Mouse (Mus musculus) heart, embryonic 15.5 days (tissue): ENCODE data around the gene Mars2. TPM values are rescaled to one million over a fixed set of nuclear protein-coding genes. Genes with fewer than 3 reads are reported as not detected.

ENCODE experiments used
- ATAC-seq: fragments of 200-750 bp; cut with Nextera tagmentation; replicated peaks from 2 replicates; pipeline ENCODE4 v1.8.0; 2017; ENCODE audit warnings: low read depth, moderate TSS enrichment; ENCODE audit not compliant: insufficient number of reproducible peaks, insufficient read depth, low FRiP score
- H3K27ac ChIP-seq: fragments of 300-500 bp; sonication (generic); 2 replicates; pipeline ENCODE4 v1.5.1; 2015; ENCODE audit warnings: mild to moderate bottlenecking, inconsistent platforms
- H3K27me3 ChIP-seq: fragments of 300-500 bp; sonication (generic); 2 replicates; pipeline ENCODE4 v1.6.1; 2015; ENCODE audit warnings: inconsistent platforms
- H3K36me3 ChIP-seq: fragments of 300-500 bp; sonication (generic); 2 replicates; pipeline ENCODE4 v1.6.1; 2015; ENCODE audit warnings: mild to moderate bottlenecking, inconsistent platforms
- H3K4me1 ChIP-seq: fragments of 300-500 bp; sonication (generic); replicated peaks from 2 replicates; pipeline ENCODE4 v1.6.1; 2015; ENCODE audit warnings: inconsistent platforms
- H3K4me2 ChIP-seq: fragments of 300-500 bp; sonication (generic); 2 replicates; pipeline ENCODE4 v1.6.1; 2015; ENCODE audit warnings: inconsistent platforms, mild to moderate bottlenecking, moderate library complexity
- H3K4me3 ChIP-seq: fragments of 300-500 bp; sonication (generic); 2 replicates; pipeline ENCODE4 v1.5.1; 2015; ENCODE audit warnings: mild to moderate bottlenecking, inconsistent platforms
- H3K9ac ChIP-seq: fragments of 300-500 bp; sonication (generic); 2 replicates; pipeline ENCODE4 v1.6.1; 2015; ENCODE audit warnings: mild to moderate bottlenecking, inconsistent platforms
- H3K9me3 ChIP-seq: fragments of 300-500 bp; sonication (generic); replicated peaks from 2 replicates; pipeline ENCODE4 v1.6.1; 2016; ENCODE audit warnings: inconsistent platforms
- WGBS: fragments of 180-500 bp; shearing (Covaris S2); methylation state at CpG from one replicate; pipeline ENCODE4 v1.1.7; 2015; ENCODE audit warnings: mixed read lengths; 5-methylcytosine and 5-hydroxymethylcytosine counted together
- polyA plus RNA-seq: library from polyadenylated mRNA; unstranded; fragments of >200 nt; fragmentation: Nextera tagmentation; extraction: Ambion mirVana; gene quantifications from 2 replicates; pipeline ENCODE4 v1.2.1, GENCODE M21; 2015

Gene Mars2
- polyA plus RNA-seq = 3.3 and 3.5 TPM in 2 replicates

DNA sequence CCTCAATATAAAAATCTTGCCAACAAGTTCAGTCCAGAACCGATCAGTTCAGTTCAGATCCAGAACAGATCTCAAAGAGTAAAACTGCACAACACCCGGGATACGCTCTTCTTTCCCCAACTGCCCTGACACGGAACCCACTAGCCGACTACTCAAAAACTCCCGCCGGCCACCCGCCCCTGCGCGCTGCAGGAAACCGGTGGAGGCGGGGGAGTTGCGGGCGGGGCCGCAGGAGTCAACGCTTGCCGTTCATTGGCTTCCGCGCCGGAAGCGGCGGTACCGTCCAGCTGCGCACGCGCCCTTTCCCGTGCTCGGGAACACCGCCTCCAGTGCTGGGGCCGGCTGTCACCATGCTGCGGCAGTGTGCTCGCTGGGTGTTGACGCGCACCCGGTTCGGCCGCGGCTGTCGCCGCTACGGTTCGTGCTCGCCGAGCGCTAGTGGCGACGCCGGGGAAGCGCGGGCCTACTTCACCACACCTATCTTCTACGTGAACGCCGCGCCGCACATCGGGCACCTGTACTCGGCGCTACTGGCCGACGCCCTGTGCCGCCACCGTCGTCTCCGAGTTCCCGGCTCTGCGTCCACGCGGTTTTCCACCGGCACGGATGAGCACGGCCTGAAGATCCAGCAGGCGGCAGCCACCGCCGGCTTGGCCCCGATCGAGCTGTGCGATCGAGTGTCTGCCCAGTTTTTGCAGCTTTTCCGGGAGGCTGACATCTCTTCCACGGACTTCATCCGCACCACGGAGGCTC is at the start of gene Mars2:
TSS of gene Mars2 (plus strand) at position 288 of the 753 bp plus-strand sequence.
- Histone ChIP-seq H3K27me3 (no peaks in the 10 kb centered on the region), H3K9me3 (no peaks in the 10 kb centered on the region), H3K36me3 (no peaks in the 10 kb centered on the region), H3K4me2 (peak within 1 kb of the TSS; percentile 83), H3K27ac (peak within 1 kb of the TSS; percentile 77), H3K9ac (peak within 1 kb of the TSS; percentile 76), H3K4me3 (peak within 1 kb of the TSS; percentile 82), H3K4me1 (peaks cover 26% of the 10 kb centered on the region)
- ATAC-seq = peak; percentile 98
- under 1% methylated on average over 82 of the region's 82 CpGs for WGBS

DNA sequence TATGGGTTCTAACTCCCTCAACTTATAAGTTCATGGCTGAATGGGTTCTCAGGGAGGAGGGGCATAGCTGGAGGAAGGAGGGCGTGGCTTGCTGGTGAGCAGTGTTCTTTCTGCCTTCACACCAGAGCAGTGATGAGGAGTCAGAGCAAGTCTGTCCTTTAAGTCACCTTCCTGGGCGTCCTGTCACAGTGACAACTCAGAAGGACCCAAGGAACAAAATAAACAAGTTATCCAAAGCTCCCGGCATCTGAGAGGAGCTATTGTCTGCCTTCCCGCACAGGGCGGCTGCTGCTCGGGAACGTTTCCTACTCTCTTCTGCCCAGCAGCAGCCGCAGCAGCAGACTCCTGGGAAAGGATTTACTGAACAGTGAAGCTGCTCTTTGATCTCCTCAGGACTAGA is 45.0 kb upstream of the Mars2 start:
- peak overlapping the region; percentile 34 for H3K4me3 ChIP-seq
- no peaks in the 10 kb centered on the region for H3K36me3 ChIP-seq
- peak; percentile 33; the same call in 1 of the 2 replicates for ATAC-seq
- peak overlapping the region; percentile 54 for H3K4me2 ChIP-seq
- H3K27me3 ChIP-seq = no peaks in the 10 kb centered on the region
- WGBS = 18% methylated on average over 8 of the region's 8 CpGs
- peak overlapping the region; percentile 20; the same call in 1 of the 2 replicates for H3K9ac ChIP-seq
- no peaks in the 10 kb centered on the region for H3K9me3 ChIP-seq
- H3K27ac ChIP-seq = peak overlapping the region; percentile 43; the same call in 1 of the 2 replicates
- H3K4me1 ChIP-seq = peaks cover 19% of the 10 kb centered on the region

DNA sequence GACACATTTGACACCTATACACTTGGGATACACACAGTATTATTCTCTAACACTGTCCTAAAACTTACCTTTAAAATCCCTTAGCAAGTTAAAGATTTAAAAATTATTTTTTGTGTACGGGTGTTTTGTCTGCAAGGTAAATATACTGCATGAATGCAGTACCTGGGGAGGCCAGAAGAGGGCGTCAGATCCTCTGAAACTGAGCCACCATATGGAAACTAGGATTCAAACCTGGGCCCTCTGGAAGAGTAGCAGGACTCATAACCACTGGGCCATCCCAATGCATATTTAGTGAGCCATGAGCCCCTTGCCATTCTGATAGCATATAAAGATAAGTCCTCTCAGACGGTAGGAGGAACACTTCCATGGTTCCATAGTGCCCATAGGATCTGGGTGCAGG is 44.2 kb upstream of the Mars2 start:
- WGBS = 42% methylated on average over 3 of the region's 3 CpGs
- H3K4me1 ChIP-seq = peaks cover 19% of the 10 kb centered on the region
- H3K36me3 ChIP-seq = no peaks in the 10 kb centered on the region
- ATAC-seq = no peak
- no peak overlapping the region for H3K4me2 ChIP-seq
- H3K9ac ChIP-seq = no peak overlapping the region
- H3K27me3 ChIP-seq = no peaks in the 10 kb centered on the region
- H3K9me3 ChIP-seq = no peaks in the 10 kb centered on the region
- H3K4me3 ChIP-seq = no peak overlapping the region
- peak overlapping the region; percentile 71 for H3K27ac ChIP-seq

DNA sequence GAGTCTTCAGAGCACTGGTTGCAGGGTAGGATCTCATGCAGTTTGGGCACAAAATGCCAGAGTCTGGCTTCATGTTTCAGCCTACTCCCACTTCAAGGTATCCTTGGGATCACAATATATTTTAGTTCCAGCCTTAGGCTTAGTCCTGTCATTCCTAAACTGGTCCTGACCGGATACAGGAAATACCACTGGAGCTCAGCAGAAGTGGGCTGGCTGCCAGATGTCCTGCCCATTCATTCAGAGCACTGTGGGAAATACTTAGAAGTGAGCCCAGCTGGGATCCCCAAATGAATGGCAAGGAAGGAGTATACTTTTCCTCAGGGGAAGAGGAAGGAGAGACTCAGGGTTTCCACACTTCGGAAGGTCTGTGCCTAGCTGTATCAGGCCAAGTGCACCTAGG is 43.7 kb upstream of the Mars2 start:
- H3K4me2 ChIP-seq = no peak overlapping the region
- H3K27ac ChIP-seq = peak overlapping the region; percentile 71
- no peaks in the 10 kb centered on the region for H3K27me3 ChIP-seq
- no peak overlapping the region for H3K4me3 ChIP-seq
- no peak overlapping the region for H3K9ac ChIP-seq
- 37% methylated on average over 2 of the region's 2 CpGs for WGBS
- ATAC-seq = peak; percentile 77
- no peaks in the 10 kb centered on the region for H3K36me3 ChIP-seq
- H3K9me3 ChIP-seq = no peaks in the 10 kb centered on the region
- peaks cover 19% of the 10 kb centered on the region for H3K4me1 ChIP-seq

DNA sequence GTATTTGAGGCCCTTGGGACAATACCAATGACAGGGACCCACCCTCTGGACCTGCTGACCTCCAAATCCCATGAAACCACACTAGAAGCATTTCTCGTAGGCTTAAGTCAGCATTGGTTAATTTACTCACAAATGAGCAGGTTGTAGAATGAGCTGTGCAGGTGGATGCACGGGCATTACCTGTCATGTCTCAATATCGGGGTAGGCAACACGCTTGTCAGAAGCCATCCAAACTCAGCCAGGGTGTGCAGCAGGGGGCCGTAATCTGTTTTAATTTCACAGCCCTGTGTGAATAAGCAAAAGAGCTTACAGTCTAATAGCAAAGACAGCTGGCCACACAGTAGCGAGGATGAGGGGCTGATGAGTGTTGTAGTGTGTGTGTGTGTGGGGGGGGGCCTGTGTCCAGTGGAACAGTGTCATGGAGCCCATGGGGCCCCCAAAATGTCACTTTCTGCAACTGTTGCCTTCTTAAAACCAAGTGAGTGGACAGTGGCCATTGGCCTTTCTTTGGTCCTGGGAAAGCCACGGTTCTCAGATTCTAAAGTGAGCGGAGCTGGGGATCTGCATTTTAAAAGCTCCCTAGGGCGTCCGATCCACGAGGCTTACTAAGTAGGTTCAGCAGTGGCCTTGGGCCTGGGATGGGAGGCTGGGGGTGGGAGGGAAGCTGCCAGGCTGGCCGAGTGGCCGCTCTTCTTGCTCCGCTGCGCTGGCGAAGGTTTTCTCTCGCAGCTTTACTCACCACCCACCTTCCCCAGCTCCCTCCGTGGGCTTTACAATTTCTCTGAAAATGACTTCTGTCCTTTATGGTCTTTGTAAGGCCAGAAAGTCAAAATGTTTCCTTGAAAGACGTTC is 42.7 kb upstream of the Mars2 start:
- Histone ChIP-seq H3K27ac (no peak overlapping the region), H3K4me2 (no peak overlapping the region), H3K27me3 (no peaks in the 10 kb centered on the region), H3K4me1 (peaks cover 22% of the 10 kb centered on the region), H3K36me3 (no peaks in the 10 kb centered on the region), H3K4me3 (no peak overlapping the region), H3K9ac (no peak overlapping the region), H3K9me3 (no peaks in the 10 kb centered on the region)
- whole genome bisulfite sequencing = 65% methylated on average over 19 of the region's 19 CpGs
- no peak for ATAC-seq

DNA sequence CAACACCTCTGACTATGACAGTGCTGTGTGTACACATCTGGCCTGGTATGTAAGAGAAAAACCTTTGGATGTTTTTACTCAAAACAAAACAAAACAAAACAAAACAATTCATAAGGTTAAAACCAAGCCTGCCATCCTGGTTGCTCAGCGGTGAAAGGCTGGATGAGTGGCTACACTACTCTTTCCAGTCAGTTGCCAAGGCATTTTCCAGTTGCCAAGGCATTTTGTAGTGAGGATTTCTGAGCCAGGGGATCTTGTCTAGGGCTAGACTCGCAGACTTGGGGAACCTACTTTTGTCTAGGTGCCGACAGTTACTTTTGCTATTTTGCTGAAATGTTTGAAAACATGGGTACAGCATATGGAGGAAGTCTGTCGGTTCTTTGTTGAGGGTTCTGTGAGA is 42.0 kb upstream of the Mars2 start:
- H3K9me3 ChIP-seq = no peaks in the 10 kb centered on the region
- no peaks in the 10 kb centered on the region for H3K36me3 ChIP-seq
- no peak for ATAC-seq
- H3K27ac ChIP-seq = no peak overlapping the region
- no peak overlapping the region for H3K9ac ChIP-seq
- H3K4me3 ChIP-seq = no peak overlapping the region
- no peak overlapping the region for H3K4me2 ChIP-seq
- H3K27me3 ChIP-seq = no peaks in the 10 kb centered on the region
- H3K4me1 ChIP-seq = peaks cover 22% of the 10 kb centered on the region
- WGBS = 75% methylated on average over 4 of the region's 4 CpGs

DNA sequence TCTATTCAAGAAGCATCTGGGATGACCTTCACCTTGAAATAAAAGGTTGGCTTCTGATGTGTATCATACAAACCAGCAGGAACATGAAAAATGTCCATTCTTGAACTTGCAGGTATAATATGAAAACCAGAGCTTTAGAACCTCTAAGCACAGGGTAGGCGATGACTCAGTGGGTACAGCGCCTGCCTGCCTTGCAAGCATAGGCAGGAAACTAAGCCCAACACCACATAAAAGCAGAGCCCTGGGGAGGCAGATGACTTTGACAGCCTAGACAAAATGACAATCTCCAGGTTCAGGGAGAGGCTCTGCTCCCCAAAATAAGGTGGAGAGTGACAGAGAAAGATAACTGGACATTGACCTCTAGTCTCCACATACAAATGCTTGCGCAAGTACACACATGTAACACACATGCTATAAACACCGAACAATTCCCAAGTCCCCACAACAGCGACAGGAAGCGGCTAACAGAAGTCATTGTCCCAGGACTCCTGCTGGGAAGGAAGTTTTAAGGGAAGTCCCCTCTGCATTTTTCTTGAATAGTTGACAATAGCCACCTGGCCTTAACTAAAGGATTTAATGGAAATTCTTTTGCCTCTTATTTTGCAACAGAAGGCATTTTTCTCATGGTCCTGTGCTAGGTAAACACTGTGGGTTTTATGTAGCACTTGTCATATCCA is 40.5 kb upstream of the Mars2 start:
- 41% methylated on average over 6 of the region's 6 CpGs for whole genome bisulfite sequencing
- no peak for ATAC-seq
- Histone ChIP-seq H3K27ac (peak overlapping the region; percentile 32), H3K27me3 (no peaks in the 10 kb centered on the region), H3K36me3 (no peaks in the 10 kb centered on the region), H3K9ac (no peak overlapping the region), H3K4me1 (peaks cover 28% of the 10 kb centered on the region), H3K4me2 (no peak overlapping the region), H3K4me3 (no peak overlapping the region), H3K9me3 (no peaks in the 10 kb centered on the region)

DNA sequence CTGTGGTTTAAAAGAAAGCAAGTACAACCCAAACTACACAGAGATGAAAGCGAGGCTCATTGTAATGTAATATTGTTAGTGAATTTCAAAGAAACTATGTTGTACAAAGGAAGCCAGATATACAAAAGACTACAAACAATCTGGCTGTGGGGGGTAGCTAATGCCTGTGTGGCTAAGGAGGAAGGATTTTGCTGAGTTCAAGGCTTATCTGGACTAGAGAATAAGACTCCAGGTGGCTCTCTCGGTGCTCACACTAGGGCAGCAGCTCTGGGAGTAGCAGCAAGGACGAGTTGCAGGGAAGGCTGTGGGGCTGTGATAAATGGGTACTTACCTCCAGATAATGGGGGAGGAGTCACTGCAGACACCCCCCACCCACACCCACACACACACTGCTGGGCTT is 38.3 kb upstream of the Mars2 start:
- peaks cover 19% of the 10 kb centered on the region for H3K4me1 ChIP-seq
- H3K27ac ChIP-seq = no peak overlapping the region
- no peak overlapping the region for H3K4me3 ChIP-seq
- no peak overlapping the region for H3K4me2 ChIP-seq
- H3K36me3 ChIP-seq = no peaks in the 10 kb centered on the region
- ATAC-seq = no peak
- H3K9me3 ChIP-seq = no peaks in the 10 kb centered on the region
- WGBS = 34% methylated on average over 3 of the region's 3 CpGs
- H3K9ac ChIP-seq = no peak overlapping the region
- H3K27me3 ChIP-seq = no peaks in the 10 kb centered on the region

DNA sequence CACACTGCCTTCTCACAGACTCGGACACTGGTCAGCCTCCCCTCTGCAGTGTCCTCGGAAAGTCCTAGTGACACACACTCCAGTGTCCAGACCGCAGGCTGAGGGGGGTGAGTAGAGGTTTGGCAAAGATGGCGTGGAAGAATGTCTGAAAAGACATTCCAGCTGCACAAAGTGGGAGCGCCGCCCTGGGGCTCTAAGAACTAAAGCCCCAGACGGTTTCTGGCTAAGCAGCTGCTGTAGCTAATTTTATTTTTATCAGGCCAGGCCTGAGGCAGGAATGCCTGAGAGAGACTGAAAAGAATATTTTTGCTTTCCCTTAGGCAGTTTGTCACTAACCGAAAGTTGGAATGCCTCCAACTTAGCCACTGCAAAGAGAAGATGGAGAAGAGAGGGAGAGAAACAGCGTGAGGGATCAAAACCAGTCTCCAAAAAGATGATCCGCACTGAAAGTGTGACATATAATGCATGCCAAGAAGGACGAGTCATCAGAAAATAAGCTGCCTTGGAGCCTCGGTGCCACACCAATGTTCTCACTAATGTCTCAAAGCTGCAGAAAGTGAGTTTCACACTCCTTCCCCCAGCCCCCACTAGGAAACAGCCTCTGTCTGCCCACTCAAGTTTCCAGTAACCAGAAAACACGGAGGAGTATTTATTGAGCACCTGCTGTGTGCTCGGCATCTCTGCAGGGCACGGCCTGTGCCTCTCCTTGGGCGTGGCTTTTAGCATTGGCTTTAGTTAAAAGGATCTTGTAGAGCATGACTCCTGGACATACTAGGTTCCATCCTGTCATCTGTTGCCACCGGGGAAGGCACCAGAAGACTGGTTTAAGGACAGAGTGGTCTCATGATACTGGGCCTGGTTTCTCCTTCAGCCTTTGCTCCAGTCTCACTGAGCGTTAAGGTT is 34.9 kb upstream of the Mars2 start:
- Histone ChIP-seq H3K27ac (peak overlapping the region; percentile 84), H3K4me2 (peak overlapping the region; percentile 38), H3K27me3 (no peaks in the 10 kb centered on the region), H3K4me3 (peak overlapping the region; percentile 16), H3K4me1 (peaks cover 19% of the 10 kb centered on the region), H3K9me3 (no peaks in the 10 kb centered on the region), H3K9ac (no peak overlapping the region), H3K36me3 (no peaks in the 10 kb centered on the region)
- peak; percentile 58; the same call in 1 of the 2 replicates for ATAC-seq
- WGBS = 48% methylated on average over 18 of the region's 18 CpGs

DNA sequence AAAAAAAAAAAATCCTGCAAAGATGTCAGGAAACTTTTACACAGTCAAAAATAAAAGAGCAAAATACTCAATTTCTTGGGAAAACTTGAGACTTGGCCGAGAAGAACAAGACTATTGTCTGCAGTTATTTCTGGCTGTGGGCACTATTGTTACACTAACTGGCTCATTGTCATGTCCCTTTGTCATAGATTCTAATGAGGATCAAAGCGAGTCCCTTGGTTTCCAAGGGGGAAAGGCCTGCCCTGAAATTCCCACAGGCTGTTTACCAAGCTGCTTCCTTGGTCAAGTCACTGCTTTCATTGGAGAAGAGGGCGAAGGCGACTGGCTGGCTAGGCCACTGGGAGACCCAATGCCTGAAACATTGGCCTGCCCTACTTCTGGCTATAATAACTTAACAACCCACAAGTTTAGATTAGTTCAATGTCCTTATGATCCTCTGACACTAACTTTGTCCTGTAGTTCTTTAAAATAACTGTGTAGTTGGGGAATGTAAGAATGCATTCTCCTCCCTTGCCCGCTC is 31.1 kb upstream of the Mars2 start:
- peaks cover 43% of the 10 kb centered on the region for H3K4me1 ChIP-seq
- no peak overlapping the region for H3K9ac ChIP-seq
- H3K36me3 ChIP-seq = no peaks in the 10 kb centered on the region
- H3K4me3 ChIP-seq = no peak overlapping the region
- no peak overlapping the region for H3K4me2 ChIP-seq
- 73% methylated on average over 5 of the region's 5 CpGs for WGBS
- no peak overlapping the region for H3K27ac ChIP-seq
- H3K9me3 ChIP-seq = no peaks in the 10 kb centered on the region
- no peak for ATAC-seq
- H3K27me3 ChIP-seq = no peaks in the 10 kb centered on the region
